10 mouse cellular contexts compared by ENCODE assay signal in genomic region chr5:24906844-24907243, GRCm38 (mm10).
DNase-seq lines count a peak whose midpoint lies in the region; ATAC-seq and TF ChIP-seq lines count a peak whose summit lies in the region.
"Had no signal": no experiment of that assay in that cellular context is flagged by ENCODE, and none has a peak within 500 bp of the region (broad histone marks: within the 10 kb centered on the region; RNA-seq: fewer than 3 reads in every experiment).

No protein-coding gene starts in this region.

- WGBS in kidney, postnatal 0 days = 73% methylated on average over 9 of the region's 9 CpGs
- 56% methylated on average over 9 of the region's 9 CpGs for WGBS in embryonic facial prominence, embryonic 15.5 days
- WGBS in hindbrain, embryonic 15.5 days = 53% methylated on average over 9 of the region's 9 CpGs
- WGBS in midbrain, postnatal 0 days = 35% methylated on average over 9 of the region's 9 CpGs

- H3K4me2 ChIP-seq in kidney, postnatal 0 days (ENCODE audit: low read length) = peak overlapping the region; percentile 91
- H3K4me2 ChIP-seq in embryonic facial prominence, embryonic 15.5 days (replicated peaks) = no peak overlapping the region
- H3K4me2 ChIP-seq in hindbrain, embryonic 15.5 days = peak overlapping the region; percentile 79
- H3K4me2 ChIP-seq in midbrain, postnatal 0 days (ENCODE audit: low read depth, low read length, poor library complexity, severe bottlenecking) = peak overlapping the region; percentile 72

- TF ChIP-seq CTCF in kidney, postnatal 0 days (IDR thresholded peaks at IDR 0.05; ENCODE audit: low read depth) = no peak
- no peak for TF ChIP-seq CTCF in midbrain, postnatal 0 days (IDR thresholded peaks at IDR 0.05)

- 0 out of 2 replicates have a peak, but pooled peaks cover 3% of the 10 kb centered on the region for H3K36me3 ChIP-seq in kidney, postnatal 0 days (ENCODE audit: insufficient read depth, low read length)
- no peaks in the 10 kb centered on the region for H3K36me3 ChIP-seq in embryonic facial prominence, embryonic 15.5 days
- H3K36me3 ChIP-seq in hindbrain, embryonic 15.5 days = no peaks in the 10 kb centered on the region
- H3K36me3 ChIP-seq in midbrain, postnatal 0 days (ENCODE audit: insufficient read depth, low read length) = no peaks in the 10 kb centered on the region

- H3K9ac ChIP-seq in kidney, postnatal 0 days (ENCODE audit: low read depth, low read length) = 0 out of 2 replicates have a peak overlapping the region, but pooled peaks have one; percentile 38
- H3K9ac ChIP-seq in embryonic facial prominence, embryonic 15.5 days = no peak overlapping the region
- H3K9ac ChIP-seq in hindbrain, embryonic 15.5 days = peak overlapping the region; percentile 86
- peak overlapping the region; percentile 90 for H3K9ac ChIP-seq in midbrain, postnatal 0 days (replicated peaks; ENCODE audit: low read length, poor library complexity, severe bottlenecking)

- no peak overlapping the region for H3K27ac ChIP-seq in kidney, postnatal 0 days
- no peak overlapping the region for H3K27ac ChIP-seq in embryonic facial prominence, embryonic 15.5 days (replicated peaks)
- no peak overlapping the region for H3K27ac ChIP-seq in hindbrain, embryonic 15.5 days (replicated peaks)
- H3K27ac ChIP-seq in midbrain, postnatal 0 days (ENCODE audit: low read depth, low read length) = no peak overlapping the region

- DNase-seq in kidney, postnatal 0 days (ENCODE audit: low spot score) = no peak
- no peak for DNase-seq in kidney, postnatal 14 days
- no peak for DNase-seq in midbrain, postnatal 0 days (ENCODE audit: low spot score)
- DNase-seq in layer of hippocampus, adult 11-12 months (ENCODE audit: low spot score) = no peak
- no peak for DNase-seq in thymus, postnatal 25 days
- DNase-seq in adrenal gland, postnatal 10 days = no peak
- DNase-seq: kidney, adult 18-20 months had no signal

- H3K9me3 ChIP-seq in kidney, postnatal 0 days (replicated peaks; ENCODE audit: low read length) = no peaks in the 10 kb centered on the region
- H3K9me3 ChIP-seq in embryonic facial prominence, embryonic 15.5 days (replicated peaks) = no peaks in the 10 kb centered on the region
- H3K9me3 ChIP-seq in hindbrain, embryonic 15.5 days = no peaks in the 10 kb centered on the region
- no peaks in the 10 kb centered on the region for H3K9me3 ChIP-seq in midbrain, postnatal 0 days (ENCODE audit: low read length)

- H3K27me3 ChIP-seq in kidney, postnatal 0 days (ENCODE audit: insufficient read depth, low read length) = no peaks in the 10 kb centered on the region
- no peaks in the 10 kb centered on the region for H3K27me3 ChIP-seq in embryonic facial prominence, embryonic 15.5 days
- no peaks in the 10 kb centered on the region for H3K27me3 ChIP-seq in hindbrain, embryonic 15.5 days
- no peaks in the 10 kb centered on the region for H3K27me3 ChIP-seq in midbrain, postnatal 0 days (ENCODE audit: insufficient read depth, low read length)
- H3K27me3 ChIP-seq: Patski had no signal

- ATAC-seq in kidney, postnatal 0 days (replicated peaks; ENCODE audit: low FRiP score, low read depth) = no peak
- ATAC-seq in embryonic facial prominence, embryonic 15.5 days (ENCODE audit: insufficient number of reproducible peaks, low FRiP score, low TSS enrichment, low read depth) = no peak
- no peak for ATAC-seq in hindbrain, embryonic 15.5 days (ENCODE audit: low FRiP score, low read depth)
- ATAC-seq in midbrain, postnatal 0 days (ENCODE audit: low FRiP score) = no peak
- ATAC-seq: Patski had no signal

- H3K4me3 ChIP-seq in kidney, postnatal 0 days (replicated peaks; ENCODE audit: low read depth, low read length) = peak overlapping the region; percentile 60; the same call in 1 of the 2 replicates
- 0 out of 2 replicates have a peak overlapping the region, but pooled peaks have one; percentile 84 for H3K4me3 ChIP-seq in embryonic facial prominence, embryonic 15.5 days (replicated peaks)
- H3K4me3 ChIP-seq in hindbrain, embryonic 15.5 days = peak overlapping the region; percentile 61
- H3K4me3 ChIP-seq in midbrain, postnatal 0 days (ENCODE audit: low read depth, low read length) = peak overlapping the region; percentile 87

- peaks cover 8% of the 10 kb centered on the region for H3K4me1 ChIP-seq in kidney, postnatal 0 days (replicated peaks; ENCODE audit: insufficient read depth, low read length)
- peaks cover 18% of the 10 kb centered on the region for H3K4me1 ChIP-seq in embryonic facial prominence, embryonic 15.5 days
- peaks cover 28% of the 10 kb centered on the region for H3K4me1 ChIP-seq in hindbrain, embryonic 15.5 days (replicated peaks)
- peaks cover 5% of the 10 kb centered on the region; the same call in 1 of the 2 replicates for H3K4me1 ChIP-seq in midbrain, postnatal 0 days (ENCODE audit: insufficient read depth, low read length)
